Mouse (Mus musculus) ES-Bruce4 (cell line): ENCODE data around the gene Klhdc3.

ENCODE experiments used
- CTCF ChIP-seq: IDR thresholded peaks from one replicate; pipeline ENCODE4 v1.8.1; 2011; ENCODE audit warnings: low read depth, low read length
- EP300 ChIP-seq: IDR thresholded peaks from 2 replicates; pipeline ENCODE4 v1.6.1; 2011; ENCODE audit warnings: low read depth, low read length; ENCODE audit not compliant: insufficient read depth
- POLR2A ChIP-seq: IDR thresholded peaks from one replicate; pipeline ENCODE4 v1.8.1; 2011; ENCODE audit warnings: low read length; ENCODE audit not compliant: insufficient read depth

DNA sequence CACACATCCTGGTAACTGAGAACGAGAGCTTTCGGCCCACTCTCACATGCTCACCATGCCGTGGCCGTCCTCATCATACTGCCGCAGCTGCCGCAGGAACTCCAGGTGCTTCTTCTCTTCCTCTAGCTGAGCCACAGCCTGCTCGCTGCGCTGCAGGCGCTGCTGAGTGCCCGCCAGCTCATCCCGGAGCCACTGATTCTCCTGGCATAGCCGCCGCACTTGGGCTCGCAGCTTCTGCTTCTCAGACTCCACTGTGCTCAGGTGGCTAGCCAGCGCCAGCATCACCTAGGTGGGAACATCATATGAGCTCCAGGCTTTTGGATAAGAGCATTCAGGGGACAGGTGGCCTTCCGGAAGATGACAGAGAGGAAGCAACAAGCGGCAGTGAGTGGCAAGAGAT is 38.7 kb downstream of the Klhdc3 start:
- TF ChIP-seq CTCF (no peak), POLR2A (no peak), EP300 (no peak)
